Mouse (Mus musculus): Measurements from ENCODE around the gene Panx1.

The Panx1 gene

DNA sequence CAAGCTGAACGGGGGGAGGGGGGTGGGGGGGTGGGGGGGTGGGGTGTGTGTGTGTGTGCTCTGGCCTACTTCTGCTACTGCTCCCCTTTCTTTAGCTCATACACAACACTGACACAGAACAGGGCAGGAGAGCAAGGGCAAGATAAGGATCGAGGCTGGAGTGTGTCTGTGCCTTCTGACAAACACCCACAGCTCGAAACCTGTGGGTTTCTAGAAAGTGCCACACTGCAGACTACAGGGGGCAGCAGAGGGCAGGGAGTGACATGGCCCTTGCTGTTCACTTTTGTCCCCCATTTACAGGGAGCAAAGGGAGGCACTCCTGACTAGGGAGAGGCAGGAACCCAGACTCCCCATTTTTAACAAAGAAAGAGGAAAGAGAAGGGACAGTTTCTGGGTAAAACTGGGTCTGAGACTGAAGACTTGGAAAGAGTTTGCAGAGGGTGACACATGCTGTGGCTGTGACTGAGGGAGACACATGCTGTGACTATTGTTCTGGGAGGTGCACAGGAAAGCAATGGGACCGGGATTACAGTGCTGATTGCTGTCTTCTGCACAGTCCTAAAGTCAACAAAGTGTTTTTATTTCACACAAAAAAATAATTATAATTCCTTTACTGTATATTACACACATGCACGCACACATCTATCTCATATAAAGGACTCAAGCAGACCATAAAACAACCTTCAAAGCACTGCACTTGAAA is 16.1 kb downstream of the Panx1 start:
- in situ Hi-C loops (cut with MseI, MboI), result loop anchor here in 1 of 2 experiments (25.0 kb wide), 1 partner anchor 183 kb away; no protein-coding TSS in a partner anchor

GRCm38 (mm10) chr9:15027725-15028124 is 17.6 kb downstream of the Panx1 start:
- in situ Hi-C loops (cut with MseI, MboI), result loop anchor here in 1 of 2 experiments (25.0 kb wide), 1 partner anchor 185 kb away; no protein-coding TSS in a partner anchor

DNA sequence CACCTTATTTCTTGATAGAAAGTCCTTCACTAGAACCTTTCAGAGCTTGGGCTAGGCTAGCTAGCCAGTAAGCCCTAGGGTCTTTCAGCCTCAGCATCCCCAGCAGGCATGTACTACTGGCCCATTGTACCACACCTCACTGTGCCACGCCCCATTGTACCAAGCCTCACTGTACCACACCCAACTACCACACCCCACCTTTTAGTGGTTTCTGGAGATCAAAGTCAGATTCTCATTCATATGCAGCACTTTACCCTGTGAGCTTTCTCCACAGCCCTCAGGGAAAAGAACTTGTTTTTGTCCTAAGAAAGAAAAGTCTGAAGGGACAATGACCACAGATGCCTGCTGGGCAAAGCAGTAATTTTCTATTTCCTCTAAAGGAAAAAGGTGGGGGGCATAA is 22.2 kb downstream of the Panx1 start:
- in situ Hi-C loops (cut with MseI, MboI), result no loop called here

DNA sequence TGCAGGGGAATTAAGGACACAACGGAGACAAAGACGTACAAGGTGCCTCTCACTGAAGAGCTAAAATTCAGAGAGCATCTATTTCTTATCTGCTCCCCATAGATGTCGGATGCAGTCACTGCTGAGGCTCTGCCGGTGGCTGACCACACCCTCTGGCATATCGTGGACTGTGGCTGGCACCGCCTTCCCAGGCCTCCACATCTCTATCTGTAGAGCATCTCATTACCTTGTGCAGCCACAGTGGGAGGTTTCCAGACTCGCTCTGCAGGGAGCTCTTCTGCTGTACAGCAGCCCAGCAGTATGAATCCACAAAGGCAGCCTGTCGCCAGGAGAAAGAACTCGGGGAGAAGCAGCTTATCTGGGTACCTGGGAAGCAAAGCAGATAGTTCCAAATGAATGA is 24.1 kb downstream of the Panx1 start:
- in situ Hi-C loops (cut with MseI, MboI), result no loop called here

- in situ Hi-C loops (cut with MseI, MboI), result no loop called here
These were observed 24.7 kb downstream of the Panx1 start for GRCm38 (mm10) chr9:15020561-15021080.

- in situ Hi-C loops (cut with MseI, MboI), result loop anchor here (5.0 to 10.0 kb wide), 2 partner anchors 151 to 154 kb away; partner anchors contain the start of gene Gpr83 (in 1 of the 2)
These were observed 26.5 kb downstream of the Panx1 start for GRCm38 (mm10) chr9:15018756-15019131.

DNA sequence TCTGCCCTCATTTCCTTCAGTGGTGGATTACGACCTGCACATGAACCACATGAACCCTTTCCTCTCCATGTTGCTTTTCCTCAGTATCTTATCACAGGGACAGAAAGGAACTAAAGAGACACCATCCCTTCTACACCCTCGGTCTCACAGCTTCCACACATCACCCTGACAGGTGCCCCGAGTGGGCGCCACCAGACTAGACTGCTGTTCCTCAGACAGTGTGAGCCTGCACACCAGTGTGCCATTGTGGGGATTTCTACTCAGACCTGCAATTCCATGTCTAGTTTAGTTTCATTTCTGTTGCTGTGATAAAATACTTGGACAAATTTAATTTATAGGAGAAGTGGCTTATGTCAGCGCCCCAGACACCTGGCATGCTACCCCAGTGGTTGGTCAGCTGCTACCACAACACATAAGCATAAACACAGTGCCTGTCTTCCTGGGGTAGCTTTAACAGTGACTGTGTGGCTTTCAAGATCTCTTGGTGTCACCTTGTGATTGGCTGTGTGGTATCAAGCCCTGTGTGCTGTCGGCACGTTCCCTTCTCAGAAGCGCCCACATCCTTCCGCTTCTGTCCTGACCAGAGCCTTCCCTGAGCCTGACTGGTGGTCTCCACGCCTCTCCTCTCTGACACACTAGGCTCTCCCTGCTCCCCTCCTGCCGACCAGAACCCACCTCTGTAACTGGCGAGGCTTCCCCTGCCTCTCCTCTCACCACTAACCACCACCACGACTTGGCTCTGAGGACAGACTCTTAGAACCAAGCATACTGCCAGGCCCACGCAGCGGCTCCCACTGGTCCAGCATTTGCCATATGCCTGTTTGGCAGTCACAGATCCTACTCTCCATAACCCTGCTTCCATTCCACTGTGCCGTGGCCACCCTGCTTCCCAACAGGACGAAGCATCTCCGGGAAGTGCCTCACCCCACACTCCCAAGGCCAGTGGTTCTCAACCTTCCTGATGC is 27.2 kb downstream of the Panx1 start:
- in situ Hi-C loops (cut with MseI, MboI), result loop anchor here (5.0 to 10.0 kb wide), 2 partner anchors 151 to 153 kb away; partner anchors contain the start of gene Gpr83 (in 1 of the 2)

- in situ Hi-C loops (cut with MseI, MboI), result loop anchor here (5.0 to 10.0 kb wide), 2 partner anchors 148 to 151 kb away; partner anchors contain the start of gene Gpr83 (in 1 of the 2)
These were observed 29.9 kb downstream of the Panx1 start for GRCm38 (mm10) chr9:15015223-15015956.

DNA sequence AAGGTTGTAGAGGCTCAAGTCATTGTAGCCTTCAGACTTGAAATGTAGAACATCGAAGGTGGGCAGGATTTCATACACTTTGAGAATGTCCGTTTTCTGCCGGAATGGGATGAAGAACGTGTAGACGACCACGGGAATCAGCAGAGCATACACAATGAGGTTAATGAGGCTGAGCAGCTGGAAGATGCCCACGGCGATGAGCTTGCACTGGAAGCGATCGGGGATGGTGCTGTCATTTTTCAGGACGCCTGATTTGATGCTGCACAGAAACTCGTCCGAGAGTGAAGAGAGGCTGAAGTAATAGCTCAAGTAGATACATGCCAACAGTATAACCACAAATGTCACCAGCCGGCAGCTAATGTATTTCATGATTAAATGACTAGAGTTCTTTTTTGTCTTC is 37.7 kb downstream of the Panx1 start:
- in situ Hi-C loops (cut with MseI, MboI), result no loop called here

- in situ Hi-C loops (cut with MseI, MboI), result no loop called here
These were observed 41.0 kb downstream of the Panx1 start for GRCm38 (mm10) chr9:15004298-15004685.

- in situ Hi-C loops (cut with MseI, MboI), result no loop called here
These were observed 41.5 kb downstream of the Panx1 start for GRCm38 (mm10) chr9:15003676-15004297.

GRCm38 (mm10) chr9:15002995-15003613 is 42.2 kb downstream of the Panx1 start:
- in situ Hi-C loops (cut with MseI, MboI), result no loop called here

DNA sequence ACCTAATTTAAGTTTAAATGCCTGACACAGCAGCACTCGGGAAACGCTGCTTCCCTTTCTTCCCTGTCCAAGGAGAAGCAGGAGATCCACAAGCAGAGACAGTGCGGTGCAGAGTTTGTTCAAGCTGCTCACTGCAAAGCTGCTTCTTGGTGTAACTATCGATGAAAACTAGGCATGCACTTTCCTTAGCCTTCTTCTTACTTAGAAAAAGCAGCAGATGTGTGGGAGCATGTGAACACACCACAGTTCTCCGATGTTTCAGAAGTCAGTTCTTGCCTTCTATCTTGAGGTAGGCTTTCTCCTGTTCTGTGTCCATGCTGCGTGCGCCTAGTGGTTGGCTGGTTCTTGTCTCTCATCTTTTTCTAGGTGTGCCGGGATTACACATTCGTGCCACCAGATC is 46.5 kb downstream of the Panx1 start:
- in situ Hi-C loops (cut with MseI, MboI), result no loop called here

GRCm38 (mm10) chr9:14997271-14998055 is 47.8 kb downstream of the Panx1 start:
- in situ Hi-C loops (cut with MseI, MboI), result no loop called here

- in situ Hi-C loops (cut with MseI, MboI), result no loop called here
These were observed 49.8 kb downstream of the Panx1 start for GRCm38 (mm10) chr9:14995525-14995924.

GRCm38 (mm10) chr9:14988606-14989293 is 56.5 kb downstream of the Panx1 start:
- in situ Hi-C loops (cut with MseI, MboI), result no loop called here

DNA sequence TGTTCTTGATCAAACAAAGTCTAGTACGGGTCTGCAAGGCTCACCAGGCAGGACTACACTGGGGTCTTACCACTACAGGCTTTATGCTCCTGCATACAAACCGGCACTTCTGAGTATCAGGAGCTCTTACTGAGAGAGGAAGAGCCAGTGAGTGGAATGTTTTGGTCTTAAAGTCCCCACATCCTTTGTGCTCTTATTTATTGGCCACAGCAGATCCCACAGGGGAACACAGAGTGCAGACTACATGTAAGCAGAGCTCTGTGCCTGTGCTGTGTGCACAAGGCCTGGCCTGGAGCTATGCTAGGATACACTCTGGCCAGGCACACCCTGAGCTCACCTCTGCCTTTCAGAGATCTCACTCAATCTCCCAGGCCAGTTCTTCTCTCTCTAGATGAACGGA is 62.1 kb downstream of the Panx1 start:
- in situ Hi-C loops (cut with MseI, MboI), result no loop called here

DNA sequence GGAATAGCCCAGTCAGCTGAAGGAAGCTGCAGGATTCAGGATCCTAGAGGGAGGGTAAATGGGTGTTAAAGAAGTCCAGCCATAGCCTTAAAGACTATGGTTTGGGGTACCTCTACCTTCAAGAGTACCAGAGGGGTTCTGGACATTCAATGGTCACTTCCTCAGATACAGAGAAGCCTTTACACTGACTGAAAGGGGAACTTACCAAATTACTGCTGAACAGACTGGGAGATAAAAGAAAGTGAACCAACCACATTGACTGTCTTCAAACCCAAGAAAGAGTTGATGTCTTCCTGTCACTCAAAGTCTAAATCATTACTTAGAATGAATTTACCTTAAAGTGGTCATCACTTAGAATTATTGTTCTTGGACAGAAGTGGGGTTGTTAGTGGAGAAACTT is 62.6 kb downstream of the Panx1 start:
- in situ Hi-C loops (cut with MseI, MboI), result no loop called here

- in situ Hi-C loops (cut with MseI, MboI), result no loop called here
These were observed 63.6 kb downstream of the Panx1 start for GRCm38 (mm10) chr9:14981539-14982155.
